14 mouse cellular contexts compared by ENCODE assay signal in the genomic region with DNA sequence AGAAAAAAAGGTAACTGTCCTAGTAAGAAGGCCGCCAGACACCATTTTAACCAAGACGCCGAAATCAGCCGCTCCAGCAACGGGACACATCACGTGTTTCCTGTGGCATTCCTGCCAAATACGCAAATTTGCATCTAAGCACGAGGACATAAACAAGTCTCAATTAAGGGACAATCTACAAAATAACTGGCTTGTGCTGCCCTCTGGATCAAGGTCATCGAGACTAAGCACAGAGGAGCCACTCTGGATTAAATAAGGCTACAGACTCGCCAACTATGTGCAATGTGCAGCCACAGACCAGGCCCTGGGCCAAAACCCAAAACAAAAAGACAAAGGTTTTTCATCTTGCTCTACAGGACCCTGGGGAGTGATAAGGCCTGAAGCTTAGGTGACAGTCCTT. TPM values are rescaled to one million over a fixed set of nuclear protein-coding genes. Genes with fewer than 3 reads are reported as not detected.
DNase-seq lines count a peak whose midpoint lies in the region; ATAC-seq and TF ChIP-seq lines count a peak whose summit lies in the region.
"Had no signal": no experiment of that assay in that cellular context is flagged by ENCODE, and none has a peak within 500 bp of the region (broad histone marks: within the 10 kb centered on the region; RNA-seq: fewer than 3 reads in every experiment).

No protein-coding gene starts in this region.

- no peaks in the 10 kb centered on the region for H3K27me3 ChIP-seq in forebrain, embryonic 14.5 days (replicated peaks; ENCODE audit: control insufficient read depth, insufficient read depth, low read length)
- H3K27me3 ChIP-seq in forebrain, embryonic 12.5 days, result no peaks in the 10 kb centered on the region
- H3K27me3 ChIP-seq in hindbrain, embryonic 16.5 days (replicated peaks; ENCODE audit: control insufficient read depth, insufficient read depth, low read length), result no peaks in the 10 kb centered on the region
- H3K27me3 ChIP-seq: liver, embryonic 12.5 days had no signal

- intact Hi-C loops in left cerebral cortex, adult 2 months (cut with DNase I), result no loop called here

- no peaks in the 10 kb centered on the region for H3K4me1 ChIP-seq in forebrain, embryonic 14.5 days (ENCODE audit: control insufficient read depth, insufficient read depth, low read length)
- H3K4me1 ChIP-seq in forebrain, embryonic 12.5 days, result peaks cover 4% of the 10 kb centered on the region; the same call in 1 of the 2 replicates
- no peaks in the 10 kb centered on the region for H3K4me1 ChIP-seq in hindbrain, embryonic 16.5 days (ENCODE audit: control insufficient read depth, insufficient read depth, low read depth, low read length)

- no peak overlapping the region for H3K4me3 ChIP-seq in forebrain, embryonic 14.5 days (ENCODE audit: low read depth, low read length)
- no peak overlapping the region for H3K4me3 ChIP-seq in forebrain, embryonic 12.5 days (replicated peaks)
- no peak overlapping the region for H3K4me3 ChIP-seq in left cerebral cortex, adult 2 months
- H3K4me3 ChIP-seq in hindbrain, embryonic 16.5 days (ENCODE audit: low read length), result no peak overlapping the region
- H3K4me3 ChIP-seq: liver, embryonic 12.5 days had no signal

- no peaks in the 10 kb centered on the region for H3K9me3 ChIP-seq in forebrain, embryonic 14.5 days (replicated peaks; ENCODE audit: control insufficient read depth, low read length)
- no peaks in the 10 kb centered on the region for H3K9me3 ChIP-seq in forebrain, embryonic 12.5 days
- H3K9me3 ChIP-seq in hindbrain, embryonic 16.5 days (ENCODE audit: control insufficient read depth, low read length), result no peaks in the 10 kb centered on the region
- H3K9me3 ChIP-seq: liver, embryonic 12.5 days had no signal

- peak; percentile 37 for DNase-seq in forebrain, embryonic 14.5 days (ENCODE audit: low spot score)
- no peak for DNase-seq in left cerebral cortex, adult 2 months (ENCODE audit: extremely low spot score in 1 of 2, low spot score in 2 of 2)
- DNase-seq in left cerebral cortex, adult 8-10 months (ENCODE audit: low spot score in 2 of 2), result no peak
- DNase-seq in adrenal gland, postnatal 36 days, result peak; percentile 40 to 46
- peak; percentile 65 for DNase-seq in kidney, postnatal 10 days
- DNase-seq in cerebellum, adult 9-11 months, result no peak
- DNase-seq: lung, postnatal 14 days had no signal

- no peak overlapping the region for H3K27ac ChIP-seq in forebrain, embryonic 14.5 days (ENCODE audit: low read depth, low read length)
- no peak overlapping the region for H3K27ac ChIP-seq in forebrain, embryonic 12.5 days
- H3K27ac ChIP-seq in left cerebral cortex, adult 2 months, result peak overlapping the region; percentile 0; the same call in 1 of the 2 replicates
- no peak overlapping the region for H3K27ac ChIP-seq in hindbrain, embryonic 16.5 days (ENCODE audit: low read depth, low read length)
- H3K27ac ChIP-seq: liver, embryonic 12.5 days had no signal

- no peak overlapping the region for H3K9ac ChIP-seq in forebrain, embryonic 14.5 days (ENCODE audit: low read length)
- H3K9ac ChIP-seq in forebrain, embryonic 12.5 days, result no peak overlapping the region
- no peak overlapping the region for H3K9ac ChIP-seq in hindbrain, embryonic 16.5 days (ENCODE audit: low read depth, low read length)
- H3K9ac ChIP-seq: liver, embryonic 12.5 days had no signal

- 76% methylated on average over 10 of the region's 10 CpGs for WGBS in forebrain, embryonic 14.5 days
- 89% methylated on average over 10 of the region's 10 CpGs for WGBS in forebrain, embryonic 12.5 days
- 81% methylated on average over 10 of the region's 10 CpGs for WGBS in hindbrain, embryonic 16.5 days

- peaks cover 96% of the 10 kb centered on the region for H3K36me3 ChIP-seq in forebrain, embryonic 14.5 days (ENCODE audit: control insufficient read depth, insufficient read depth, low read length)
- peaks cover 98% of the 10 kb centered on the region for H3K36me3 ChIP-seq in forebrain, embryonic 12.5 days (replicated peaks)
- peaks cover 52% of the 10 kb centered on the region for H3K36me3 ChIP-seq in hindbrain, embryonic 16.5 days (ENCODE audit: control insufficient read depth, insufficient read depth, low read length)

- H3K4me2 ChIP-seq in forebrain, embryonic 14.5 days (ENCODE audit: low read length), result no peak overlapping the region
- H3K4me2 ChIP-seq in forebrain, embryonic 12.5 days, result no peak overlapping the region
- no peak overlapping the region for H3K4me2 ChIP-seq in hindbrain, embryonic 16.5 days (ENCODE audit: low read length)
- H3K4me2 ChIP-seq: liver, embryonic 12.5 days had no signal

- ATAC-seq in forebrain, embryonic 14.5 days, result no peak
- no peak for ATAC-seq in forebrain, embryonic 12.5 days (ENCODE audit: low FRiP score)
- ATAC-seq in hindbrain, embryonic 16.5 days, result no peak
- ATAC-seq: inflammation-experienced regulatory T-cells, adult 6 months; liver, embryonic 12.5 days had no signal

- TF ChIP-seq CTCF in left cerebral cortex, adult 2 months (IDR thresholded peaks at IDR 0.05), result no peak

RNA-seq across cellular contexts. Expression of a gene that starts 10.0 kb away (rescaled TPM):
- not detected in 2 replicates for polyA plus RNA-seq in forebrain, embryonic 14.5 days (2014; fragmentation: Nextera tagmentation; extraction: Ambion mirVana)
- not detected in 2 replicates for polyA plus RNA-seq in forebrain, embryonic 12.5 days (2016; fragmentation: Nextera tagmentation; extraction: Ambion mirVana)
- under 1 TPM in 1 of 2 experiments, not detected in 1; 0.16 TPM for total RNA-seq in left cerebral cortex, adult 2 months (2021)
- total RNA-seq in left cerebral cortex, adult 8-10 months (2022), result not detected
- not detected for total RNA-seq in adrenal gland, postnatal 36 days (2021)
- polyA plus RNA-seq in hindbrain, embryonic 16.5 days (2015; fragmentation: Nextera tagmentation; extraction: Ambion mirVana), result 0.38 and 0.40 TPM in 2 replicates
- total RNA-seq: granulocyte monocyte progenitor cell, adult 5-6 weeks; layer of hippocampus, postnatal 36 days; neutrophil, adult 5-6 weeks had no signal
- polyA plus RNA-seq: inflammation-experienced regulatory T-cells, adult 6 months; liver, embryonic 12.5 days had no signal

RNA-seq across cellular contexts. Expression of a gene that starts 18.0 kb away (rescaled TPM):
- polyA plus RNA-seq in forebrain, embryonic 14.5 days (2014; fragmentation: Nextera tagmentation; extraction: Ambion mirVana), result 138 and 153 TPM in 2 replicates
- 174 and 176 TPM in 2 replicates for polyA plus RNA-seq in forebrain, embryonic 12.5 days (2016; fragmentation: Nextera tagmentation; extraction: Ambion mirVana)
- total RNA-seq in left cerebral cortex, adult 2 months (2021), result 10 to 100 TPM; 78.3 to 85.6 TPM
- total RNA-seq in left cerebral cortex, adult 8-10 months (2022), result 10 to 100 TPM; 67.8 to 78.4 (median 74.9) TPM
- 10 to 100 TPM; 84.6 to 87.0 TPM for total RNA-seq in adrenal gland, postnatal 36 days (2021)
- 181 and 190 TPM in 2 replicates for polyA plus RNA-seq in hindbrain, embryonic 16.5 days (2015; fragmentation: Nextera tagmentation; extraction: Ambion mirVana)

RNA-seq across cellular contexts. Expression of a gene that starts 42.1 kb away (rescaled TPM):
- 95.5 and 100 TPM in 2 replicates for polyA plus RNA-seq in forebrain, embryonic 14.5 days (2014; fragmentation: Nextera tagmentation; extraction: Ambion mirVana)
- 50.9 and 59.6 TPM in 2 replicates for polyA plus RNA-seq in forebrain, embryonic 12.5 days (2016; fragmentation: Nextera tagmentation; extraction: Ambion mirVana)
- 10 to 100 TPM; 27.2 to 28.0 TPM for total RNA-seq in left cerebral cortex, adult 2 months (2021)
- 10 to 100 TPM; 22.7 to 25.8 (median 25.1) TPM for total RNA-seq in left cerebral cortex, adult 8-10 months (2022)
- total RNA-seq in adrenal gland, postnatal 36 days (2021), result 10 to 100 TPM; 30.9 to 42.6 TPM
- polyA plus RNA-seq in hindbrain, embryonic 16.5 days (2015; fragmentation: Nextera tagmentation; extraction: Ambion mirVana), result 28.3 and 35.1 TPM in 2 replicates

RNA-seq across cellular contexts. Expression of a gene that starts 54.7 kb away (rescaled TPM):
- 2.2 and 2.7 TPM in 2 replicates for polyA plus RNA-seq in forebrain, embryonic 14.5 days (2014; fragmentation: Nextera tagmentation; extraction: Ambion mirVana)
- 2.0 and 3.3 TPM in 2 replicates for polyA plus RNA-seq in forebrain, embryonic 12.5 days (2016; fragmentation: Nextera tagmentation; extraction: Ambion mirVana)
- total RNA-seq in left cerebral cortex, adult 2 months (2021), result 1 to 10 TPM; 6.1 to 6.8 TPM
- total RNA-seq in left cerebral cortex, adult 8-10 months (2022), result 1 to 10 TPM; 5.6 to 7.2 (median 6.3) TPM
- total RNA-seq in adrenal gland, postnatal 36 days (2021), result 1 to 10 TPM; 1.7 to 3.4 TPM
- polyA plus RNA-seq in hindbrain, embryonic 16.5 days (2015; fragmentation: Nextera tagmentation; extraction: Ambion mirVana), result 10.7 and 13.9 TPM in 2 replicates
- total RNA-seq: granulocyte monocyte progenitor cell, adult 5-6 weeks; neutrophil, adult 5-6 weeks had no signal
- polyA plus RNA-seq: inflammation-experienced regulatory T-cells, adult 6 months had no signal

Comparison
In these comparisons a context has a peak if more than half of its experiments do, and no peak if none do; other contexts are left out.
1. DNase-seq: peak in forebrain, embryonic 14.5 days (single experiment), adrenal gland, postnatal 36 days (2 of 2) and kidney, postnatal 10 days (single experiment); none in left cerebral cortex, adult 2 months (0 of 2), left cerebral cortex, adult 8-10 months (0 of 2) and cerebellum, adult 9-11 months (single experiment).